Mouse (Mus musculus): ENCODE measurements around the gene Camsap2. TPM values are rescaled to one million over a fixed set of nuclear protein-coding genes. Genes with fewer than 3 reads are reported as not detected.

Gene Camsap2
- 9.0 and 9.2 TPM in 2 replicates for polyA plus RNA-seq (2015; fragmentation: Nextera tagmentation; extraction: Ambion mirVana)

DNA sequence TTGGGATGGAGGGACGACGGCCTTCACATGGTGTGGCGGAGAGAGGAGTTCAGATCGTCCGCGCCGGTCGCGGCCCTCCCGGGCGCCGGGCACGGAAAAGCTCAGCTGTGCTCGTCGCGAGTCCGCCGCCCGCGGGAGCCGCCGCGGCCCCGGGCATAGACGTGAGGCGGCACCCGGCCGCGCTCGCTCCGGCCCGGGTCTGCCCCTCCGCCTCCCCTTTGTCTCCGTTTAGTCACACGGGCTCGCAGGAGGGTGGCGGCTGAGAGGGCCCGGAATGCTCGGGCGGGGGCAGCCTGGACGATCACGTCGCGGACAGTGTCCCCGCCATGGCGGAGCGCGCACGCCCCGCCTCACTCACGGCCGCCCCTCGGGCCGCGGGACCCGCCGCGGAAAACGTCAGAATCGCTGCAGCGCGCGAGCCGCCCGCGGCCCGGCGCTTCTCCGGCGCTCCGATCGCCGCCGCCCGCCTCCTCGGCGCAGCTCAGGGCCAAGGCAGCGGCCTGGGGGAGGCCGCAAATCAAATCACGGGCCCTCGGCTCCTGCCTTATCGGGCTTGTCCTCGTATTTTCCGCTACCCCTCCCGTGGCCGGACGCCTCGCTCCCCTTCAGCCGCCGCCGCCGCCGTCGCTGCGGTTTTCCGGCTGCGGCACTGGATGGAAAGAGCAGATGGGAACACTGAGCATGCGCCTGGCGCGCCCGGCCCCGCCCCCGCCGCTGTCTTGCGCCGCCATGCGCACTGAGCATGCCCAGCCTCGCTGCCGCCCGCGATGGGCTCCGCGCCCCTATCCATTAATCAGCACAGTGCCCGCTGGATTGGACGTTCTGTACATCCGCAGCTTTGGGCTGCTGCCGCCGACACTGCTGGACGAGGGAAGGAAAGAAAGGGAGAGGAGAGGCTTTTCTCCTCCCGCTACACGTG, at the start of gene Camsap2:
Camsap2 (minus strand) TSS at position 651 of the 919 bp plus-strand sequence.
- Histone ChIP-seq H3K27ac (ENCODE audit: low read length) (peak within 1 kb of the TSS; percentile 98), H3K36me3 (ENCODE audit: insufficient read depth, low read length) (no peaks in the 10 kb centered on the region), H3K9me3 (ENCODE audit: low read length) (no peaks in the 10 kb centered on the region), H3K4me1 (ENCODE audit: insufficient read depth, low read length) (peaks cover 31% of the 10 kb centered on the region), H3K4me3 (ENCODE audit: low read length) (peak within 1 kb of the TSS; percentile 97), H3K27me3 (ENCODE audit: insufficient read depth, low read length) (no peaks in the 10 kb centered on the region), H3K4me2 (replicated peaks; ENCODE audit: low read depth, low read length) (peak within 1 kb of the TSS; percentile 92), H3K9ac (replicated peaks; ENCODE audit: low read length) (peak within 1 kb of the TSS; percentile 96)
- ATAC-seq (ENCODE audit: low FRiP score, low TSS enrichment): peak; percentile 98
- under 1% methylated on average over 110 of the region's 121 CpGs for WGBS

DNA sequence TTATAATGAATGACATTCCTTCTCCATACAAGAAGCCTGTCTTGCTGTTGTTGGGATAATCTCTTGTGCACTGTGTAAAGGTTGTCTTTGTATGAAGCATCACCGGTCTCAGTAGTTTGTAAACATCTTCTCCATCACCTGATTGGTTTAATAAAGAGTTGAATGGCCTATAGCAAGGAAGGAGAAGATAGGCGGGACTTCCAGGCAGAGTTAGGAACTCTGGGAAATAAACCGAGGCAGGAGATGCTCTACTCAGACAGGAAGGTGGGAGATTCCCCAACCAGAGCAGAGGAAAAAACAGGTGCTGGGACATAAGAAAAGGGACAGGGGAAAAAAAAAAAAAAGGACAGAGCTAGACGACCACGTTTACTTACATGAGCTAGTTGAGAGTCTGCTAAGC, 49.2 kb upstream of the Camsap2 start:
- 47% methylated on average over 5 of the region's 5 CpGs for whole genome bisulfite sequencing
- no peaks in the 10 kb centered on the region for H3K4me1 ChIP-seq (ENCODE audit: insufficient read depth, low read length)
- H3K36me3 ChIP-seq (ENCODE audit: insufficient read depth, low read length): no peaks in the 10 kb centered on the region
- H3K9me3 ChIP-seq (ENCODE audit: low read length): no peaks in the 10 kb centered on the region
- H3K27me3 ChIP-seq (ENCODE audit: insufficient read depth, low read length): no peaks in the 10 kb centered on the region
- no peak for ATAC-seq (ENCODE audit: low FRiP score, low TSS enrichment)
- H3K4me2 ChIP-seq (replicated peaks; ENCODE audit: low read depth, low read length): no peak overlapping the region
- H3K9ac ChIP-seq (replicated peaks; ENCODE audit: low read length): no peak overlapping the region
- no peak overlapping the region for H3K27ac ChIP-seq (ENCODE audit: low read length)
- no peak overlapping the region for H3K4me3 ChIP-seq (ENCODE audit: low read length)

GRCm38 (mm10) chr1:136394506-136394905, 48.6 kb upstream of the Camsap2 start:
- Histone ChIP-seq H3K27me3 (ENCODE audit: insufficient read depth, low read length) (no peaks in the 10 kb centered on the region), H3K27ac (ENCODE audit: low read length) (no peak overlapping the region), H3K4me2 (replicated peaks; ENCODE audit: low read depth, low read length) (peak overlapping the region; percentile 33), H3K36me3 (ENCODE audit: insufficient read depth, low read length) (no peaks in the 10 kb centered on the region), H3K9me3 (ENCODE audit: low read length) (no peaks in the 10 kb centered on the region), H3K4me3 (ENCODE audit: low read length) (no peak overlapping the region), H3K4me1 (ENCODE audit: insufficient read depth, low read length) (no peaks in the 10 kb centered on the region), H3K9ac (replicated peaks; ENCODE audit: low read length) (no peak overlapping the region)
- 42% methylated on average over 10 of the region's 10 CpGs for WGBS
- ATAC-seq (ENCODE audit: low FRiP score, low TSS enrichment): peak; percentile 42; the same call in 1 of the 2 replicates

- Histone ChIP-seq H3K4me3 (ENCODE audit: low read length) (no peak overlapping the region), H3K27me3 (ENCODE audit: insufficient read depth, low read length) (no peaks in the 10 kb centered on the region), H3K9ac (replicated peaks; ENCODE audit: low read length) (no peak overlapping the region), H3K4me2 (replicated peaks; ENCODE audit: low read depth, low read length) (no peak overlapping the region), H3K27ac (ENCODE audit: low read length) (no peak overlapping the region), H3K36me3 (ENCODE audit: insufficient read depth, low read length) (no peaks in the 10 kb centered on the region), H3K4me1 (ENCODE audit: insufficient read depth, low read length) (no peaks in the 10 kb centered on the region), H3K9me3 (ENCODE audit: low read length) (no peaks in the 10 kb centered on the region)
- 40% methylated on average over 5 of the region's 6 CpGs for WGBS
- no peak for ATAC-seq (ENCODE audit: low FRiP score, low TSS enrichment)
Observed at GRCm38 (mm10) chr1:136386914-136387313, 41.0 kb upstream of the Camsap2 start.

- peaks cover 4% of the 10 kb centered on the region; the same call in 1 of the 2 replicates for H3K4me1 ChIP-seq (ENCODE audit: insufficient read depth, low read length)
- WGBS: 83% methylated on average over 5 of the region's 5 CpGs
- no peak overlapping the region for H3K4me3 ChIP-seq (ENCODE audit: low read length)
- no peaks in the 10 kb centered on the region for H3K27me3 ChIP-seq (ENCODE audit: insufficient read depth, low read length)
- no peak overlapping the region for H3K9ac ChIP-seq (replicated peaks; ENCODE audit: low read length)
- H3K27ac ChIP-seq (ENCODE audit: low read length): 0 out of 2 replicates have a peak overlapping the region, but pooled peaks have one; percentile 48
- H3K9me3 ChIP-seq (ENCODE audit: low read length): no peaks in the 10 kb centered on the region
- no peaks in the 10 kb centered on the region for H3K36me3 ChIP-seq (ENCODE audit: insufficient read depth, low read length)
- no peak for ATAC-seq (ENCODE audit: low FRiP score, low TSS enrichment)
- H3K4me2 ChIP-seq (replicated peaks; ENCODE audit: low read depth, low read length): no peak overlapping the region
Observed at GRCm38 (mm10) chr1:136381583-136381982, 35.7 kb upstream of the Camsap2 start.

- 60% methylated on average over 6 of the region's 6 CpGs for WGBS
- Histone ChIP-seq H3K9me3 (ENCODE audit: low read length) (no peaks in the 10 kb centered on the region), H3K4me2 (replicated peaks; ENCODE audit: low read depth, low read length) (no peak overlapping the region), H3K27me3 (ENCODE audit: insufficient read depth, low read length) (no peaks in the 10 kb centered on the region), H3K36me3 (ENCODE audit: insufficient read depth, low read length) (no peaks in the 10 kb centered on the region), H3K9ac (replicated peaks; ENCODE audit: low read length) (no peak overlapping the region), H3K27ac (ENCODE audit: low read length) (0 out of 2 replicates have a peak overlapping the region, but pooled peaks have one; percentile 48), H3K4me3 (ENCODE audit: low read length) (no peak overlapping the region), H3K4me1 (ENCODE audit: insufficient read depth, low read length) (peaks cover 4% of the 10 kb centered on the region; the same call in 1 of the 2 replicates)
- no peak for ATAC-seq (ENCODE audit: low FRiP score, low TSS enrichment)
Observed at GRCm38 (mm10) chr1:136381169-136381568, 35.3 kb upstream of the Camsap2 start.

- Histone ChIP-seq H3K9me3 (ENCODE audit: low read length) (no peaks in the 10 kb centered on the region), H3K4me2 (replicated peaks; ENCODE audit: low read depth, low read length) (no peak overlapping the region), H3K4me1 (ENCODE audit: insufficient read depth, low read length) (peaks cover 4% of the 10 kb centered on the region; the same call in 1 of the 2 replicates), H3K27ac (ENCODE audit: low read length) (no peak overlapping the region), H3K36me3 (ENCODE audit: insufficient read depth, low read length) (no peaks in the 10 kb centered on the region), H3K4me3 (ENCODE audit: low read length) (no peak overlapping the region), H3K27me3 (ENCODE audit: insufficient read depth, low read length) (no peaks in the 10 kb centered on the region), H3K9ac (replicated peaks; ENCODE audit: low read length) (no peak overlapping the region)
- WGBS: 88% methylated on average over 8 of the region's 8 CpGs
- no peak for ATAC-seq (ENCODE audit: low FRiP score, low TSS enrichment)
Observed at GRCm38 (mm10) chr1:136380606-136381005, 34.7 kb upstream of the Camsap2 start.

DNA sequence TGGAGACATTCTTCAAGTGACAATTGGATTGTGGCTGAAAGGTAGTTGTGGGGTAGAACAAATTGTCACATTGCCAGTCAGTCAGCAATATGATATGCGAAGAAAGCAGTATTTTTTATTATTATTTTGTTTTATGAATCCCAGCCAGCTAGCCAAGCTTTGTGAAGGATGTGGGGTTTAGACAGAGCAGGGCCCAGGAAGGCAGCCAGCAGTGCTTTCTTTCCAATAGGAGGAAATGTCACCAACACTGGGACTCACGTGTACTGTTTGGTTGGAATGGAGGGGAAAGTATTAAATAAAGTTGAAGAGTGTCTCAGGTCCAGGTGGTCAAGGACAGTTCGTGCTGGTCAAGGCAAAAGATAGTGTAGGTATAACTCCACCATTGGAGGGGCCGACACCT, 34.3 kb upstream of the Camsap2 start:
- no peaks in the 10 kb centered on the region for H3K36me3 ChIP-seq (ENCODE audit: insufficient read depth, low read length)
- no peaks in the 10 kb centered on the region for H3K9me3 ChIP-seq (ENCODE audit: low read length)
- 87% methylated on average over 4 of the region's 4 CpGs for WGBS
- no peak overlapping the region for H3K9ac ChIP-seq (replicated peaks; ENCODE audit: low read length)
- ATAC-seq (ENCODE audit: low FRiP score, low TSS enrichment): no peak
- H3K4me3 ChIP-seq (ENCODE audit: low read length): no peak overlapping the region
- no peak overlapping the region for H3K4me2 ChIP-seq (replicated peaks; ENCODE audit: low read depth, low read length)
- H3K27me3 ChIP-seq (ENCODE audit: insufficient read depth, low read length): no peaks in the 10 kb centered on the region
- H3K27ac ChIP-seq (ENCODE audit: low read length): no peak overlapping the region
- peaks cover 4% of the 10 kb centered on the region; the same call in 1 of the 2 replicates for H3K4me1 ChIP-seq (ENCODE audit: insufficient read depth, low read length)

- 88% methylated on average over 7 of the region's 7 CpGs for WGBS
- Histone ChIP-seq H3K4me2 (replicated peaks; ENCODE audit: low read depth, low read length) (no peak overlapping the region), H3K36me3 (ENCODE audit: insufficient read depth, low read length) (no peaks in the 10 kb centered on the region), H3K27ac (ENCODE audit: low read length) (no peak overlapping the region), H3K9ac (replicated peaks; ENCODE audit: low read length) (no peak overlapping the region), H3K27me3 (ENCODE audit: insufficient read depth, low read length) (no peaks in the 10 kb centered on the region), H3K4me1 (ENCODE audit: insufficient read depth, low read length) (peaks cover 4% of the 10 kb centered on the region; the same call in 1 of the 2 replicates), H3K4me3 (ENCODE audit: low read length) (no peak overlapping the region), H3K9me3 (ENCODE audit: low read length) (0 out of 2 replicates have a peak, but pooled peaks cover 3% of the 10 kb centered on the region)
- no peak for ATAC-seq (ENCODE audit: low FRiP score, low TSS enrichment)
Observed at GRCm38 (mm10) chr1:136379261-136379660, 33.4 kb upstream of the Camsap2 start.

- WGBS: 82% methylated on average over 3 of the region's 3 CpGs
- no peak for ATAC-seq (ENCODE audit: low FRiP score, low TSS enrichment)
- H3K4me3 ChIP-seq (ENCODE audit: low read length): no peak overlapping the region
- H3K9ac ChIP-seq (replicated peaks; ENCODE audit: low read length): no peak overlapping the region
- H3K27ac ChIP-seq (ENCODE audit: low read length): no peak overlapping the region
- no peaks in the 10 kb centered on the region for H3K9me3 ChIP-seq (ENCODE audit: low read length)
- no peaks in the 10 kb centered on the region for H3K4me1 ChIP-seq (ENCODE audit: insufficient read depth, low read length)
- H3K4me2 ChIP-seq (replicated peaks; ENCODE audit: low read depth, low read length): no peak overlapping the region
- H3K36me3 ChIP-seq (ENCODE audit: insufficient read depth, low read length): no peaks in the 10 kb centered on the region
- H3K27me3 ChIP-seq (ENCODE audit: insufficient read depth, low read length): no peaks in the 10 kb centered on the region
Observed at GRCm38 (mm10) chr1:136365986-136366385, 20.1 kb upstream of the Camsap2 start.
